Mouse (Mus musculus): ENCODE measurements at regions not wholly inside any gene's neighbourhood (a gene's known extent, or its start where the extent isn't known, plus 50 kb on each side); places are given as distances from the start of the nearest gene placed in this dataset.

GRCm38 (mm10) chr16:73107608-73108007, 799.5 kb downstream of the Robo1 start:
- H3K9me3 ChIP-seq: no peaks in the 10 kb centered on the region
- WGBS: 85% methylated on average over 9 of the region's 9 CpGs
- no peaks in the 10 kb centered on the region for H3K36me3 ChIP-seq
- ATAC-seq (ENCODE audit: insufficient number of reproducible peaks, insufficient read depth, low FRiP score, low TSS enrichment): no peak
- H3K4me1 ChIP-seq: no peaks in the 10 kb centered on the region
- H3K27ac ChIP-seq: no peak overlapping the region
- H3K9ac ChIP-seq: no peak overlapping the region
- no peaks in the 10 kb centered on the region for H3K27me3 ChIP-seq
- H3K4me3 ChIP-seq: no peak overlapping the region
- no peak overlapping the region for H3K4me2 ChIP-seq (replicated peaks)

GRCm38 (mm10) chr16:73105496-73105895, 797.4 kb downstream of the Robo1 start:
- WGBS: 69% methylated on average over 10 of the region's 10 CpGs

GRCm38 (mm10) chr16:73100273-73100672, 792.2 kb downstream of the Robo1 start:
- Histone ChIP-seq H3K27ac (no peak overlapping the region), H3K27me3 (no peaks in the 10 kb centered on the region), H3K4me3 (no peak overlapping the region), H3K4me1 (peaks cover 7% of the 10 kb centered on the region; the same call in 1 of the 2 replicates), H3K9me3 (no peaks in the 10 kb centered on the region), H3K9ac (no peak overlapping the region), H3K4me2 (replicated peaks) (no peak overlapping the region), H3K36me3 (no peaks in the 10 kb centered on the region)
- WGBS: 40% methylated on average over 8 of the region's 8 CpGs
- no peak for ATAC-seq (ENCODE audit: insufficient number of reproducible peaks, insufficient read depth, low FRiP score, low TSS enrichment)

More at GRCm38 (mm10) chr16:73105496-73105895, 797.4 kb downstream of the Robo1 start:
- Histone ChIP-seq H3K4me2 (replicated peaks) (no peak overlapping the region), H3K9me3 (no peaks in the 10 kb centered on the region), H3K27me3 (no peaks in the 10 kb centered on the region), H3K4me3 (no peak overlapping the region), H3K9ac (no peak overlapping the region), H3K36me3 (no peaks in the 10 kb centered on the region), H3K4me1 (0 out of 2 replicates have a peak, but pooled peaks cover under 1% of the 10 kb centered on the region), H3K27ac (no peak overlapping the region)
- ATAC-seq (ENCODE audit: insufficient number of reproducible peaks, insufficient read depth, low FRiP score, low TSS enrichment): no peak

- H3K4me1 ChIP-seq: peaks cover 7% of the 10 kb centered on the region; the same call in 1 of the 2 replicates
- H3K9ac ChIP-seq: no peak overlapping the region
- H3K4me2 ChIP-seq (replicated peaks): no peak overlapping the region
- no peak for ATAC-seq (ENCODE audit: insufficient number of reproducible peaks, insufficient read depth, low FRiP score, low TSS enrichment)
- H3K4me3 ChIP-seq: no peak overlapping the region
- H3K27me3 ChIP-seq: no peaks in the 10 kb centered on the region
- H3K36me3 ChIP-seq: no peaks in the 10 kb centered on the region
- no peak overlapping the region for H3K27ac ChIP-seq
- H3K9me3 ChIP-seq: no peaks in the 10 kb centered on the region
- WGBS: 18% methylated on average over 4 of the region's 4 CpGs
Measured at GRCm38 (mm10) chr16:73098760-73099159, 790.7 kb downstream of the Robo1 start.

- Histone ChIP-seq H3K4me3 (no peak overlapping the region), H3K9me3 (no peaks in the 10 kb centered on the region), H3K4me2 (replicated peaks) (peak overlapping the region; percentile 28), H3K36me3 (no peaks in the 10 kb centered on the region), H3K27ac (no peak overlapping the region), H3K9ac (no peak overlapping the region), H3K4me1 (peaks cover 7% of the 10 kb centered on the region; the same call in 1 of the 2 replicates), H3K27me3 (no peaks in the 10 kb centered on the region)
- 14% methylated on average over 14 of the region's 14 CpGs for WGBS
- ATAC-seq (ENCODE audit: insufficient number of reproducible peaks, insufficient read depth, low FRiP score, low TSS enrichment): no peak
Measured at GRCm38 (mm10) chr16:73097176-73097575, 789.1 kb downstream of the Robo1 start.

GRCm38 (mm10) chr16:73096091-73097083, 788.3 kb downstream of the Robo1 start:
- Histone ChIP-seq H3K36me3 (no peaks in the 10 kb centered on the region), H3K27ac (no peak overlapping the region), H3K4me3 (no peak overlapping the region), H3K9me3 (no peaks in the 10 kb centered on the region), H3K4me1 (peaks cover 7% of the 10 kb centered on the region; the same call in 1 of the 2 replicates), H3K27me3 (no peaks in the 10 kb centered on the region), H3K9ac (no peak overlapping the region), H3K4me2 (replicated peaks) (peak overlapping the region; percentile 28)
- ATAC-seq (ENCODE audit: insufficient number of reproducible peaks, insufficient read depth, low FRiP score, low TSS enrichment): no peak
- WGBS: 5% methylated on average over 8 of the region's 8 CpGs

All from embryonic facial prominence, embryonic 12.5 days (tissue).